Mouse (Mus musculus) frontal cortex, postnatal 14 days (tissue): ENCODE data around the gene 1110008P14Rik.
A peak's percentile ranks its signal among the peaks of the same experiment; 100 is the strongest.

Experiments
- DNase-seq, 2 experiments: peaks; one replicate each; pipeline ENCODE4 v3.0.0; 2022; ENCODE audit warnings: low spot score in 2 of 2

1110008P14Rik gene

GRCm38 (mm10) chr2:32408429-32409424 is 27.0 kb upstream of the 1110008P14Rik start:
- DNase-seq: no peak

- no peak for DNase-seq
Measured at GRCm38 (mm10) chr2:32407144-32407824, 25.5 kb upstream of the 1110008P14Rik start.

DNA sequence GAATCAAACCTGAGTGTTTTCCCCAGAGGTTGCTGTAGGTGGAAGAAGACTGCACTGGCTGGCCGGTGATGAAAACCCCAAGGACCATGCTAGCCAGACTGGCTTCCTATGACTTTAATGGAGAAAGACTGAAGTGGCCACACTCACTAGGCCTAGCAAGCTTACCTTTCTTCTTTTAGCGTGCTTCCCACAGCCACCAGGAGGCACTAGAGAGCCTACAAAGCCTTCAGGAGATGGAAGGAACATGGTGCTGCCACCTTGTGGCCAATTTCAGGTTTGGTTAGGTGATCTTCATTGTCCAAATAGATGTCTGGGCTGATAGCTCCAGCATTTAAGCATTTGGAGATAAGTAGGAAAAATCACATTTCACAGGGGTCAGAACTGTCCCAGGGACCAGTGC is 22.9 kb upstream of the 1110008P14Rik start:
- peak; percentile 83 to 90 for DNase-seq

GRCm38 (mm10) chr2:32396695-32397094 is 15.0 kb upstream of the 1110008P14Rik start:
- no peak for DNase-seq

DNA sequence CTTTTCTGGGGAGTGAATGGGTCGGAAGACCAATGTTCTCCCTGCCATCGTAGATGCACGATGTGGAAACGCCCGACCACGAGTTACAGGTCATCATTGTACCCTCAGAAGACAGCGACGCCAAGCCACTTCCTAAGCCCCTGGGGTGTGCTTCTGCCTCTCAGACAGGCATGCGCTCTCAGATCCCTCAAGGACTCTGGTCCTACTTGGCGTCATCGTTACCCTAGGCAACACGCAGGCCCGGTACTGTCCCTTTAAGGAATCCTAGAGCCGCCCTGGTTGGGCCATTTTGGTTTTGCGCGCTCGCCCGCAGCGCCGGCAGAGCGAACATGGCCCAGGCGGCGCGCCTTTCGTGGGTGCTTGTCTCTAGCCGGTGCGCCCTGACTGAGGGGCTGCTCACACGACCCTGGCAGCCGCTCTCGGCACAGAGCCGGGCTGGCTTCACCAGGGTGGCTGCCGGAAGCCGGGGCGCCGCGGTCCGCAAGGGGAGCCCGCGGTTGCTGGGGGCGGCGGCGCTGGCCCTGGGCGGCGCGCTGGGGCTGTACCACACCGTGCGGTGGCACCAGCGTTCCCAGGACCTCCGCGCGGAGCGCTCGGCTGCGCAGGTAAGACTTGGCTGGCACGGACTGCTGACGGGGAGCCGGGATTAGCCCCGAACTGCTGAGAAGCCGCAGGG is 14.3 kb upstream of the 1110008P14Rik start:
- DNase-seq: peak; percentile 89 to 92

DNA sequence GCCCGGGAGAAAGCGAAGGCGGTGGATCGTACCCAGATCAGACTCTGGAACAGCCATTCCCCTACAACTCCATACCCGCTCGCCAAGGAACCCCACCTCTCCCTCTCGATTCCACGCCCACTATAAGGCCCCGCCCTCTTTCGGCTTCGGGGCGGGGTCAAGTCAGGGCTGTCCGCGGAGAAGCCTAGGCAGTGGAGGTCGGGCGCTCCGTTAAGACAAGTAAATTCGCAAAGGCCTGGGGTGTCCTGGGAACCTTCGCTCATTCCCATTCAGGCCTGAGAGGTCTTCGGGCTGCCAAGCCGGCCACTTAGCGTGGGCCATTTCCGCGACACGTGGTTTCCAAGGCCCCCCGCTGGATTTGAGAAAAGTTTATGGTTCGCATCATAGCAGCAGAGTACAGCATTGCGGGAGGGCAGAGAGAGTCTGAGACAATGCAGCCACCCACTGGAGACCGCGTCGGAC is 13.8 kb upstream of the 1110008P14Rik start, which contains the start of gene Ptges2:
Ptges2 (plus strand) TSS at position 413 of the 462 bp plus-strand sequence.
- DNase-seq: peak; percentile 84 to 85

GRCm38 (mm10) chr2:32394973-32395372 is 13.2 kb upstream of the 1110008P14Rik start:
- peak in 1 of 2 experiments; percentile 27 for DNase-seq

- no peak for DNase-seq
Measured at GRCm38 (mm10) chr2:32392063-32392462, 10.3 kb upstream of the 1110008P14Rik start.

GRCm38 (mm10) chr2:32390871-32391270 is 9.1 kb upstream of the 1110008P14Rik start:
- no peak for DNase-seq

DNA sequence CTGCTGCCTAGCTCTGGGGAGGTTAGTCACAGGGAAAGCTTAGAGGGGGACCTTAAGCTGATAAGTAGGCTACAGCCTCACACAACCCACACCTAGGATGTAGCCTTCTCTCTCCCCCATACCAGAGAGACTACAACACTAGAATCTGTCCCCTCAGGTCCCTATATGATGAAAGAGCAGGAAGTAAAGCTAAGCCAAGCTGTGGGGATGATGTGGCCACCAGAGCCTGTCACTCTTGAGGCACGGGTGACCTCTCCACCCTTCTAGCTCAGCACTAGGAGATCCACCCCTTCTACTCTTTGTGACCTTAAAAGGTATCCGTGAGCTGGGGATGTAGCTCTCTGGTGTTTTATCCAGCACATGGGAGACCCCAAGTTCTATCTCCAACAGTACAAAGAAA is 7.4 kb upstream of the 1110008P14Rik start:
- no peak for DNase-seq

DNA sequence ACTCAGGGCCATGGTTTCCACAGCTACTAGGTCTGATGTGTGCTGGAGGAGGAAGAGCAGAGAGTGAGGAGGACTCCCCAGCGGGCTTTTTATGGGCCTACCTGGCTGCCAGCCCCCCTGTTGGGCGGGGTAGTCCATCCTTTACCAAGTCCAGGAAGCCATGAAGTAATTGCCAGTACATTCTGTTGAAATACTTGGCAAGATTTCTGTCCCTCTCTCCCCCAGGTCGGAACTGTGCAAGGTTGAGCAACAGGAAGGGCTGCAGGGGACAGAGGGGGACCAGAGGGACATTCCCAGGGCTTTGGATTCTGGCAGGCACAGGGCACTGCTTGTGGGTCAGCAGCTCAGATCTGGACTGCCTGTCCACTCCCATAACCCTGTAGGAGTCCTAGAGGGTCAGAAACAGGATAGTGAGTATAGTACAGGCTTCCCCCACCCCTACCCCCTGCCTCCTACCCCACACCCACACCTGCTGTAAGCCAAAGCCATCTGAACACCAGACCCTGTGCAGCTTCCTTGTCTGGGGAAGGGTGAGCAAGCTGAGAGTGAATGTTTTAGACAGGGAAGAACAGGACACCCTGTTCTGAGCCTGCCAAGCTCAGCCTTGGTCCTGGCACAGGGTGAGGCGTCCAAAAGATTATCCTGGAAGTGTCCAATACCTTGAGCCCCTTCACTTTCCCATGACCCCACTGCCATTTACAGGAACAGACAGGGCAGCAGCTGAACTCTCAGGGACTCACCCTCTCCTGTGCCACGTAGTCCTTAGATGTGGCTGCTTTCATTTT is 6.2 kb upstream of the 1110008P14Rik start, which contains the start of gene Lcn2:
Lcn2 (minus strand) TSS at position 547 of the 785 bp plus-strand sequence.
- no peak for DNase-seq

DNA sequence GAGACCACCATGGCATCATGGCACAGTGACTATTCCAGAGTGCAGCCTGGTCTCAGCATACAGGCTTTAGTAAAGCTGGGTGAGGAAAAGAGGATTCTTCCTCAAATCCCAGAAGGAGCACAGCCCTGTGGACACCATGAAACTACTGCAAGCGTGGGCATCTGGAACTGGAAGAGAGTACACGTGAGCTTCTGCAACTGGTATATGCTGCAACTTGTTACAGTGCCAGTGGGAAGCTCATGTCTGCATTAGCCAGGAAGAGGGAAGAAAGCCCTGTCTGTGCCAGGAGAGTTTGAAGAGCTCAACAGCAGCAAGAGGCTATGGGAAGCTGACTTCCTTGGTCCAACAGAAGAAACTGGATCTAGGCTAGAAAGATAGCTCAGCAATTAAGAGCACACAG is 951 bp upstream of the 1110008P14Rik start:
- DNase-seq: no peak

DNA sequence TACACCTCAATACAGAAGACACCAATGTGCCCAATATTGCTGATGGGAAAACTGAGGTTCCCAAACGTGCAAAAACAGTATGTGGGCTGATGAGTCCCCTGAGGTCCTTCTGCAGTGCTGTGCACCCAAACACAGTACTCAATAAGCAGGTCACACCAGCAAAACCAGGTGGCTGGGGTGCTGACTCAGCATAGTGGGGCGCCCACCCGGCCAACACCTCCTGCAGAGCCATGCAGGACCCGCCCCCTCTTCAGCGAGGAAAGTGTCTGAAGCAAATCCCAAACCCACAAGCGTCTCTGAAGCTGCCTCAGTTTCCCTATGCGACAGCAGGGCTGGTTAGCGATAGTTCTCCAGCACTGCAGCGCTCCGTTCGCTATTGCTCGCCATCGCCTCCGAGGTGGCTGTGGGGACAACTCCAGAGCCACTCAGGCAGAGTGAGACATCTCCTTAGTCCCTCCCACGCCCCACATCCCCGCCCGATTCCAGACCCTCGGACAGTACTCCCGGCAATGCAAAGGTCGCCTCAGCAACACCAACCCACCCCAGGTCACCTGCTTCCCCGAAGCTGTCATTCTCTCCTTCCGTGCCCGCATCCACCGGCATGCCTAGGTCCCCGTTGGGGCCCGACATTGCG is 480 bp downstream of the 1110008P14Rik start:
- DNase-seq: peak in 1 of 2 experiments; percentile 44

DNA sequence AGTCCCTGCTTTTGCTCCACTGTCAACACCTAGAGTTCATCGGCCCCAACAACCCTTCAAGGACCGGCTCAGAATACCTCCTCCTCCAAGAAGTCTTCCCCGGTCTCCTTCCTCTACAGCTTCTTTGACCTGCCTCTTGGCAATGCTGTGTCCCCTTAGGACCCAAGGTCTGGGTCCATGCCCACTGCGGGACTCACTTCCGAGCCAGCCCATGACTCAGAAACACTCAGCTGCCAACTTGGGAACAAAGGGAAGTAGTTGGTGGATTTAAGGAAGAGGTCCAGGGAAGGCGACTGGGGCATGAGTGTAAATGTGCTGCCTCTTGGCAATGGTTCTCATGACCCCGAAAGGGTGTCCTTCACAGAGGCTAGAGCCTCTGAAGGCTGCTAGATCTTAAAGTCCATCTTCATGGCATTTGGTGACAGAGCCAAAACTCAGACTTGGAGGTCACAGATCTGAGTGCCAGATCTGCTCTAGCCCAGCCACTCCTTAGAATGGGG is 1.7 kb downstream of the 1110008P14Rik start:
- DNase-seq: no peak

DNA sequence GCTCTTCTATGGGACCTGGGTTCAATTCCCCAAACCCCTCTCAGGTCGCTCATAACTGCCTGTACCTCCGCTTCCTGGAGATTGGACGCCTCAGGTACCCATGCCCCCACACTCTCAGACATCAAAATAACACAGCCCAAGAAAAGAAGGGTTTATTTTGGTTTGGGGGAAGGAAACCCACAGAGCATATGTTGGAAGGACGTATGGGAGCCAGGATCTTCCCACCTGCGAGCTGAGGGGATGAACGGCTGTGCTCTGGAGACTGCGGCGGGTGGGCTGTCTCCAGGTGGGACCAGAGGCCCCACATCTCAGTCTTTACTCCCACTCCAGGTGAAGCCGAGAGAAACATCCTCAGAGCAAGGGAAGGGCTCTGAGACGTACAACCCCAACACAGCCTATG is 4.8 kb downstream of the 1110008P14Rik start:
- DNase-seq: no peak

DNA sequence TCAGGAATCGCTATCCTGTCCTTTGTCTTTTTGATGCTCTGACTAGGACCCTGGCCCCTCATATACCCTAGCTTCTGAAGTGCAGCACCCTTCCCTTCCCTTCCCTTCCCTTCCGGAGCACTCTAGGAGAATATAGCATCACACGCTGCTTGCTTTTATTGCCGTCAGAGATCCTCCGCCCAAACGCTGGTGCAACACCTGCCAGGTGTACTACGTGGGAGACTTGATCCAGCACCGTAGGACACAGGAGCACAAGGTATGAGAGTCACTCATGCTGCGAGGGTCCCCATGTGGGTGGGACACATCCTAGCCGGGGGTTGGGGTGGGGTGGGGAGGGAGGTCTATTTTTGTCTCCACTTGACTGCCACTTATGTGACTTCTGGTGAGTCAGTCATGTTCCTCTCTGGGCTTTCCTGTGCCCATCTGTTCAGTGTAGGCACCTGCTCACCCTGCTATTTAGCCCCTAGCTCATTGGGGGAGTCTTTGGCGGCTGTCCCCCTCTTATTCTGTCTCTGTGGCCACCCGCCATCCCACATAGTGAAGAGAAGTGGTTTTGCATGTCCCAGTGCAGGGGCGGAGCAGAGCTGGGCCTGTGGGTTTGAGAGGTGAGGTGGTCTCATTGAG is 6.3 kb downstream of the 1110008P14Rik start:
- DNase-seq: no peak

DNA sequence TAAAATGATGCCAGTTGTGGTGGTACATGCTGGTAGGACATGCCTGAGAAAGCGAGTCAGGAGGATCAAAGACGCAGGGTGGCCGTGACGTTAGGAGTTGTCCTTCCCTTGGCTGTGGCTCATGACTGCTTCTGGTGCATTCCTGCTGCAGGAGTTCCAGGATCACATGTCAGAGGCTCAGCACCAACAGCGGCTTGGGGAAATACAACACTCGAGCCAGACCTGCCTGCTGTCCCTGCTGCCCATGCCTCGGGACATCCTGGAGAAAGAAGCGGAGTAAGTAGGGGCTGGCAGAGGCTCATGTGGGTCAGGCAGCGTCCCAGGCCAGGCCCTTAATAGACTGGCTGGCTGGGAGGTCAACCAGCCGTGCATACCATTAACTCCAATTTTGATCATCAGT is 7.5 kb downstream of the 1110008P14Rik start:
- no peak for DNase-seq

GRCm38 (mm10) chr2:32367315-32367714 is 14.4 kb downstream of the 1110008P14Rik start:
- no peak for DNase-seq

GRCm38 (mm10) chr2:32364121-32364520 is 17.6 kb downstream of the 1110008P14Rik start:
- DNase-seq: no peak
